Mouse (Mus musculus) kidney, postnatal 0 days (tissue): ENCODE measurements around the gene Lmo2. TPM values are rescaled to one million over a fixed set of nuclear protein-coding genes. Genes with fewer than 3 reads are reported as not detected.

Source experiments
- ATAC-seq: fragments of 200-750 bp; cut with Nextera tagmentation; replicated peaks from 2 replicates; pipeline ENCODE4 v1.8.0; 2017; ENCODE audit warnings: low read depth, moderate number of reproducible peaks, moderate TSS enrichment, moderate library complexity; ENCODE audit not compliant: low FRiP score
- DNase-seq: peaks from one replicate; pipeline ENCODE4 v3.0.0-alpha.2; 2016; ENCODE audit warnings: low spot score
- H3K27ac ChIP-seq: fragments of 300-500 bp; sonication (generic); 2 replicates; pipeline ENCODE4 v1.5.1; 2014; ENCODE audit warnings: mild to moderate bottlenecking
- H3K27me3 ChIP-seq: fragments of 300-500 bp; sonication (generic); 2 replicates; pipeline ENCODE4 v1.6.1; 2014; ENCODE audit warnings: low read length, mixed read lengths; ENCODE audit not compliant: insufficient read depth
- H3K36me3 ChIP-seq: fragments of 300-500 bp; sonication (generic); 2 replicates; pipeline ENCODE4 v1.6.1; 2014; ENCODE audit warnings: low read length, mixed read lengths; ENCODE audit not compliant: insufficient read depth
- H3K4me1 ChIP-seq: fragments of 300-500 bp; sonication (generic); replicated peaks from 2 replicates; pipeline ENCODE4 v1.6.1; 2014; ENCODE audit warnings: antibody characterized with exemption, low read length, mixed read lengths; ENCODE audit not compliant: insufficient read depth
- H3K4me2 ChIP-seq: fragments of 300-500 bp; sonication (generic); 2 replicates; pipeline ENCODE4 v1.6.1; 2014; ENCODE audit warnings: mild to moderate bottlenecking, low read length, moderate library complexity, mixed read lengths
- H3K4me3 ChIP-seq: fragments of 300-500 bp; sonication (generic); replicated peaks from 2 replicates; pipeline ENCODE4 v1.5.1; 2014; ENCODE audit warnings: low read depth, low read length
- H3K9ac ChIP-seq: fragments of 300-500 bp; sonication (generic); 2 replicates; pipeline ENCODE4 v1.6.1; 2014; ENCODE audit warnings: low read depth, low read length
- H3K9me3 ChIP-seq: fragments of 300-500 bp; sonication (generic); replicated peaks from 2 replicates; pipeline ENCODE4 v1.6.1; 2016; ENCODE audit warnings: low read length, inconsistent platforms, mixed read lengths
- CTCF ChIP-seq: IDR thresholded peaks from 2 replicates; pipeline ENCODE4 v1.5.1; 2016; ENCODE audit warnings: antibody characterized with exemption, low read depth, mild to moderate bottlenecking, moderate library complexity
- WGBS: fragments of 180-500 bp; shearing (Covaris S2); extraction: QIAGEN DNeasy Blood & Tissue Kit; methylation state at CpG from one replicate; pipeline ENCODE4 v1.1.7; 2014; 5-methylcytosine and 5-hydroxymethylcytosine counted together
- polyA plus RNA-seq: library from polyadenylated mRNA; unstranded; fragments of >200 nt; fragmentation: Nextera tagmentation; extraction: Ambion mirVana; gene quantifications from 2 replicates; pipeline ENCODE4 v1.2.1, GENCODE M21; 2015

Lmo2 gene
- polyA plus RNA-seq, 1 experiment from 2014 or later = 43.7 TPM

GRCm38 (mm10) chr2:103932480-103932879 lies 25.3 kb upstream of the Lmo2 start:
- 66% methylated on average over 9 of the region's 9 CpGs for WGBS
- H3K9me3 ChIP-seq = no peaks in the 10 kb centered on the region
- no peak overlapping the region for H3K9ac ChIP-seq
- H3K4me1 ChIP-seq = peaks cover 17% of the 10 kb centered on the region
- no peak for ATAC-seq
- no peaks in the 10 kb centered on the region for H3K36me3 ChIP-seq
- H3K27me3 ChIP-seq = no peaks in the 10 kb centered on the region
- H3K27ac ChIP-seq = no peak overlapping the region
- TF ChIP-seq CTCF = no peak
- H3K4me3 ChIP-seq = no peak overlapping the region
- no peak overlapping the region for H3K4me2 ChIP-seq
- no peak for DNase-seq

GRCm38 (mm10) chr2:103934270-103934669 lies 23.5 kb upstream of the Lmo2 start:
- ATAC-seq (no peak), DNase-seq (no peak)
- TF ChIP-seq CTCF = no peak
- Histone ChIP-seq H3K36me3 (no peaks in the 10 kb centered on the region), H3K4me3 (no peak overlapping the region), H3K9me3 (no peaks in the 10 kb centered on the region), H3K4me1 (peaks cover 17% of the 10 kb centered on the region), H3K4me2 (no peak overlapping the region), H3K9ac (no peak overlapping the region), H3K27ac (no peak overlapping the region), H3K27me3 (no peaks in the 10 kb centered on the region)
- 42% methylated on average over 7 of the region's 7 CpGs for WGBS

- TF ChIP-seq CTCF = no peak
- DNase-seq (no peak), ATAC-seq (no peak)
- H3K9me3 ChIP-seq = no peaks in the 10 kb centered on the region
- H3K4me1 ChIP-seq = peaks cover 17% of the 10 kb centered on the region
- WGBS = 64% methylated on average over 3 of the region's 3 CpGs
- no peaks in the 10 kb centered on the region for H3K27me3 ChIP-seq
- H3K4me3 ChIP-seq = no peak overlapping the region
- no peak overlapping the region for H3K9ac ChIP-seq
- H3K36me3 ChIP-seq = no peaks in the 10 kb centered on the region
- no peak overlapping the region for H3K27ac ChIP-seq
- no peak overlapping the region for H3K4me2 ChIP-seq
Observed at GRCm38 (mm10) chr2:103934670-103935069, 23.1 kb upstream of the Lmo2 start.

GRCm38 (mm10) chr2:103935691-103936435 lies 21.9 kb upstream of the Lmo2 start:
- 35% methylated on average over 10 of the region's 10 CpGs for WGBS
- Histone ChIP-seq H3K4me3 (no peak overlapping the region), H3K9ac (no peak overlapping the region), H3K27me3 (no peaks in the 10 kb centered on the region), H3K4me2 (peak overlapping the region; percentile 25), H3K9me3 (no peaks in the 10 kb centered on the region), H3K4me1 (peaks cover 9% of the 10 kb centered on the region; the same call in 1 of the 2 replicates), H3K36me3 (no peaks in the 10 kb centered on the region), H3K27ac (no peak overlapping the region; the same call in 1 of the 2 replicates)
- DNase-seq (peak; percentile 53), ATAC-seq (no peak)
- no peak for TF ChIP-seq CTCF

GRCm38 (mm10) chr2:103936666-103937065 lies 21.1 kb upstream of the Lmo2 start:
- Histone ChIP-seq H3K9me3 (no peaks in the 10 kb centered on the region), H3K9ac (no peak overlapping the region), H3K27ac (no peak overlapping the region), H3K4me3 (no peak overlapping the region), H3K4me2 (peak overlapping the region; percentile 25; the same call in 1 of the 2 replicates), H3K36me3 (no peaks in the 10 kb centered on the region), H3K4me1 (peaks cover 9% of the 10 kb centered on the region; the same call in 1 of the 2 replicates), H3K27me3 (no peaks in the 10 kb centered on the region)
- TF ChIP-seq CTCF = no peak
- ATAC-seq = no peak
- no peak for DNase-seq
- WGBS = 60% methylated on average over 2 of the region's 2 CpGs

GRCm38 (mm10) chr2:103937670-103938069 lies 20.1 kb upstream of the Lmo2 start:
- no peaks in the 10 kb centered on the region for H3K9me3 ChIP-seq
- TF ChIP-seq CTCF = no peak
- H3K4me2 ChIP-seq = no peak overlapping the region
- no peak for ATAC-seq
- no peak for DNase-seq
- WGBS = 67% methylated on average over 2 of the region's 2 CpGs
- no peak overlapping the region for H3K9ac ChIP-seq
- H3K4me1 ChIP-seq = peaks cover 9% of the 10 kb centered on the region; the same call in 1 of the 2 replicates
- H3K27ac ChIP-seq = no peak overlapping the region
- no peaks in the 10 kb centered on the region for H3K27me3 ChIP-seq
- no peaks in the 10 kb centered on the region for H3K36me3 ChIP-seq
- H3K4me3 ChIP-seq = no peak overlapping the region

- no peaks in the 10 kb centered on the region for H3K27me3 ChIP-seq
- no peak for TF ChIP-seq CTCF
- H3K4me3 ChIP-seq = no peak overlapping the region
- no peaks in the 10 kb centered on the region for H3K9me3 ChIP-seq
- H3K27ac ChIP-seq = no peak overlapping the region
- DNase-seq (no peak), ATAC-seq (no peak)
- no peak overlapping the region for H3K9ac ChIP-seq
- no peaks in the 10 kb centered on the region for H3K36me3 ChIP-seq
- WGBS = 86% methylated on average over 1 of the region's 1 CpGs
- H3K4me1 ChIP-seq = peaks cover 9% of the 10 kb centered on the region; the same call in 1 of the 2 replicates
- no peak overlapping the region for H3K4me2 ChIP-seq
Observed at GRCm38 (mm10) chr2:103938573-103938972, 19.2 kb upstream of the Lmo2 start.
